Mouse (Mus musculus): ENCODE results near the gene Hapln1. TPM values are rescaled to one million over a fixed set of nuclear protein-coding genes. Genes with fewer than 3 reads are reported as not detected.

Gene Hapln1
- polyA plus RNA-seq, 1 experiment = 0.05 TPM

DNA sequence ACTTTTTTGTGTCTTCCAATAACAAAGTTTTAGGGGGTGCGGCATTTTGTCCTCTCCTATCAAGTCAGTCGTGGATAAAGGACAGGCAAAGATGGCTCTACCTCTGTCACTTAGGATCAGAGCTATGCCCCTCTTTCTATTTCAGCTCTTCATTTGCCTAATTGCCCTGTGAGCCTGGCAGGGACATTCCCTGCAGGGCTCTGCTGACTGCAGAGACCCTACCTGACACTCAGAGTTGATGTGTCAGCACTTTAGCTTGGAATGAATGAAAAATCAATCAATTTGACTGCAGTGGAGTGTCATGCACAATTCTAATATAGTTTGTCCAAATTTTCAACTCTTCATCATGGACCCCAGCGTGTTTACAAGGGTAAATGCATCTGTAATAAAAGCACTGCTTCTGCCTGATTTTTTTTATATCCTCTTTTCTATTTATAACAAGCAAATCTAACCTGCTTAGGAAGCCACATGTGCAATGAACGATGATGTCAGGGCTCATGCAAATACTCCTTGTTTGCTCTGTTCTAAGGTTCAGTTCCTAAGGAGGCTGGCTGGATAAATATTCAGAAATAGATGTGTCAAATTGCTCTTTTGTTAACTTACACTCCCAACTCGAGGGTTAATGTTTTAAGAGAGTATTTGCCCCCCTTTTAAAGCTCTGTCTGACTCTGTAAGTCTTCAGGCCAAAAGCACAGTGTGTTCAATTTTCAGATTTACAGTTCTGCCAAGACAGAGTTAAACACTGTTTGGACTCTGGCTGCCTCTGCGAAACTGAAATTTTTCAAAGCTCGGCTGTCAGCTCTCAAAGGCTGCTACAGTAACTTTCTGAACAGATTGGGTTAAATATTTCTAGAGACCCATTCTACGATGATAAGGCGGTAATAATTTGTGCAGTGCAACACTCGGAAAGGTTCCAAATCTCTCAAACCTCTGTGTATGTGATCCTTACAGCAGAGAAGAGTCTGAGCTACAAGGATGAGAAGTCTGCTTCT, 44.4 kb downstream of the Hapln1 start:
- TF ChIP-seq FOSL1 (IDR thresholded peaks at IDR 0.05; ENCODE audit: insufficient read depth, low read length, poor library complexity, severe bottlenecking) (no peak), MAX (IDR thresholded peaks at IDR 0.05) (no peak)
- Histone ChIP-seq H3ac (ENCODE audit: control insufficient read depth, insufficient read length, low read depth) (no peak overlapping the region), H3K27me3 (ENCODE audit: control insufficient read depth, insufficient read depth, insufficient read length) (no peaks in the 10 kb centered on the region), H3K79me3 (ENCODE audit: low read depth) (no peaks in the 10 kb centered on the region), H3K36me3 (ENCODE audit: control insufficient read depth, insufficient read depth) (no peaks in the 10 kb centered on the region), H3K79me2 (ENCODE audit: control insufficient read depth, insufficient read depth) (no peaks in the 10 kb centered on the region), H3K4me3 (ENCODE audit: insufficient read depth, poor library complexity, severe bottlenecking) (no peak overlapping the region)

DNA sequence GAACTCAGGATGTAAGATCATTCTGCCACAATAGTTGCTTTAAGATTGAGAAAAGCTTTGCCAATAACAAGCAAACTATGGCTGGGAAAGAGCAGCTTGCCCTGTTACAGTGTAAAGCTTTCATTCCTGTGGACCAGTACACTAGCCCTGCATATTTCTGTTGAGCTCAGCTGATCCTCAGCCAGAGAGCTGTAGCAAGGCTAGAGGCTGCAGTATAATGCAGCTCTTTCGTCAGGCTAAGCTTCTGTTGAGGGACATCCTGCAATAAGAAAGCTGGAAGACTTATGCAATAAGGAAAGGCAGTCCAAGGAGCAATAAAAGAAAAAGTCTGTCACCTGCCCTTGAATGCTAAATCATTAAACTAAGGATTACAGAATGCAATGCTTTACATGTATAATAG, 45.5 kb downstream of the Hapln1 start:
- H3K4me3 ChIP-seq (ENCODE audit: insufficient read depth, poor library complexity, severe bottlenecking) = no peak overlapping the region
- H3ac ChIP-seq (ENCODE audit: control insufficient read depth, insufficient read length, low read depth) = no peak overlapping the region
- no peak for TF ChIP-seq USF1 (IDR thresholded peaks at IDR 0.05; ENCODE audit: low read depth)
- no peaks in the 10 kb centered on the region for H3K27me3 ChIP-seq (ENCODE audit: control insufficient read depth, insufficient read depth, insufficient read length)
- no peaks in the 10 kb centered on the region for H3K79me3 ChIP-seq (ENCODE audit: low read depth)
- no peaks in the 10 kb centered on the region for H3K36me3 ChIP-seq (ENCODE audit: control insufficient read depth, insufficient read depth)
- H3K79me2 ChIP-seq (ENCODE audit: control insufficient read depth, insufficient read depth) = no peaks in the 10 kb centered on the region

DNA sequence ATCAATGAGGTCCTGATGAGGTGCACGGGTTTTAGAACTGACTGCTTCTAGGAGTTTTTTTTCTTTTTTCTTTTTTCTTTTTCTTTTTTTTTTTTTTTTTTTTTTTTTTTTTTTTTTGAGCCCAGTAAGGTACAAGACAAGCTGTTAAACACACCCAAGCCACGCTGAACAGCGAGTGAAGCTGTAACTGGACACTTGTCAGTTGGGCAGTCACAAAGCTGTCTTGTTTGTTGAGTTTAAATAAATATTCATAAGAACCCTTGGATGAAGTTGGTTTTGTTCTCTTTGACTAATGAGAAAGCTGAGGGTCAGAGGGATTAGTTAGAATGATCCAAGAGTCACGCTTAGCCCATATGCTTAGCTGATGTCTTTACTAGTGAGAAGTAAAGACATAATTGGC, 55.5 kb downstream of the Hapln1 start:
- Histone ChIP-seq H3K27me3 (ENCODE audit: control insufficient read depth, insufficient read depth, insufficient read length) (no peaks in the 10 kb centered on the region), H3K36me3 (ENCODE audit: control insufficient read depth, insufficient read depth) (no peaks in the 10 kb centered on the region), H3K79me3 (ENCODE audit: low read depth) (no peaks in the 10 kb centered on the region), H3K4me3 (ENCODE audit: insufficient read depth, poor library complexity, severe bottlenecking) (no peak overlapping the region), H3ac (ENCODE audit: control insufficient read depth, insufficient read length, low read depth) (no peak overlapping the region), H3K79me2 (ENCODE audit: control insufficient read depth, insufficient read depth) (no peaks in the 10 kb centered on the region)
- TF ChIP-seq USF1 (IDR thresholded peaks at IDR 0.05; ENCODE audit: low read depth) (no peak), MYOD1 (IDR thresholded peaks at IDR 0.05; ENCODE audit: control insufficient read depth, insufficient read length, low read depth) (no peak), CTCF (IDR thresholded peaks at IDR 0.05; ENCODE audit: control insufficient read depth, insufficient read depth, insufficient read length) (no peak), MYOG (IDR thresholded peaks at IDR 0.05; ENCODE audit: control insufficient read depth, extremely low read depth, insufficient read length) (no peak), FOSL1 (IDR thresholded peaks at IDR 0.05; ENCODE audit: insufficient read depth, low read length, poor library complexity, severe bottlenecking) (no peak), MAX (IDR thresholded peaks at IDR 0.05) (no peak), CEBPB (IDR thresholded peaks at IDR 0.05; ENCODE audit: low read depth) (no peak)

DNA sequence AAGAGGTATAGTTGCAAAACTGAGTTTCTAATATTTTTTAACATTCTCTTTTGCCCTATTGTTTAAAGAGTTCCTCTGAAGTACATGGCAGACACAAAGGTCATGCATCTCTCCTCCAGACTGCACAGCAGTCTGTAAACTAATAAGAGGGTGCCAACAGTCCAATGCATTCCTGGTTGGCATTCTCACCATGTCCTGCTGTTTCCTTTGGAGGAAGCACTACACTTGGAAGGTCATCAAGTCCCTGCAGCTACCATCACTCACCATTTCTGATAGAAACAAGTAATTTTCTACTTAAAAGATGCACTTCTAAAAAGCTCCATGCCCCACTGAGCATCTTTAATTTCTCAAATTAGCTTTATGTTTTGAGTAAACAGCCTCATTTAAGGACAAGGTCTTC, 57.8 kb downstream of the Hapln1 start:
- Histone ChIP-seq H3ac (ENCODE audit: control insufficient read depth, insufficient read length, low read depth) (no peak overlapping the region), H3K79me2 (ENCODE audit: control insufficient read depth, insufficient read depth) (no peaks in the 10 kb centered on the region), H3K36me3 (ENCODE audit: control insufficient read depth, insufficient read depth) (no peaks in the 10 kb centered on the region), H3K4me3 (ENCODE audit: insufficient read depth, poor library complexity, severe bottlenecking) (no peak overlapping the region), H3K27me3 (ENCODE audit: control insufficient read depth, insufficient read depth, insufficient read length) (no peaks in the 10 kb centered on the region), H3K79me3 (ENCODE audit: low read depth) (no peaks in the 10 kb centered on the region)
- TF ChIP-seq MYOG (IDR thresholded peaks at IDR 0.05; ENCODE audit: control insufficient read depth, extremely low read depth, insufficient read length) (no peak), USF1 (IDR thresholded peaks at IDR 0.05; ENCODE audit: low read depth) (no peak), MAX (IDR thresholded peaks at IDR 0.05) (no peak), CTCF (IDR thresholded peaks at IDR 0.05; ENCODE audit: control insufficient read depth, insufficient read depth, insufficient read length) (no peak), FOSL1 (IDR thresholded peaks at IDR 0.05; ENCODE audit: insufficient read depth, low read length, poor library complexity, severe bottlenecking) (no peak), MYOD1 (IDR thresholded peaks at IDR 0.05; ENCODE audit: control insufficient read depth, insufficient read length, low read depth) (no peak), CEBPB (IDR thresholded peaks at IDR 0.05; ENCODE audit: low read depth) (no peak)

DNA sequence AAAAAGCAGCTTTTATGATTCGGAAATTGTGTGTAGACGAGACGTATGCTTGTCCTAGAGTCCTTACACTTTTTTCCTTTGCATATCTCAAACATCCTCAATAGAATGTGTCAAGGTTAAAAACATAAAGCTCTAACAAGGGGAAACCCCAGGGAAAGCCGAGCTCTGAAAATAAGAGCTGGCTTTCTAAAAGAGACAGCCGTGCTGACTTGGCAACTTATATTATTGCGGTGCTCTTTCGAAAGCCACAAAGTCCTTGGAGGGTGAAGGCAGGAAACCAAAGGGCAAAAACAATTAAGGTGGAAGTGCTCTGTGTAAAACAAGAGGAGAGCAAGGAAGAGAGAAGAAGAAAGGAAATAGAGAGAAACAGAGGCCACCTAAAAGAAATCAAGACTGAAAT, 60.9 kb downstream of the Hapln1 start:
- no peaks in the 10 kb centered on the region for H3K36me3 ChIP-seq (ENCODE audit: control insufficient read depth, insufficient read depth)
- TF ChIP-seq MYOD1 (IDR thresholded peaks at IDR 0.05; ENCODE audit: control insufficient read depth, insufficient read length, low read depth) (no peak), MAX (IDR thresholded peaks at IDR 0.05) (no peak), USF1 (IDR thresholded peaks at IDR 0.05; ENCODE audit: low read depth) (no peak), CTCF (IDR thresholded peaks at IDR 0.05; ENCODE audit: control insufficient read depth, insufficient read depth, insufficient read length) (no peak), CEBPB (IDR thresholded peaks at IDR 0.05; ENCODE audit: low read depth) (no peak)
- H3ac ChIP-seq (ENCODE audit: control insufficient read depth, insufficient read length, low read depth) = no peak overlapping the region
- H3K79me2 ChIP-seq (ENCODE audit: control insufficient read depth, insufficient read depth) = no peaks in the 10 kb centered on the region
- no peaks in the 10 kb centered on the region for H3K27me3 ChIP-seq (ENCODE audit: control insufficient read depth, insufficient read depth, insufficient read length)
- H3K79me3 ChIP-seq (ENCODE audit: low read depth) = no peaks in the 10 kb centered on the region
- no peak overlapping the region for H3K4me3 ChIP-seq (ENCODE audit: insufficient read depth, poor library complexity, severe bottlenecking)

DNA sequence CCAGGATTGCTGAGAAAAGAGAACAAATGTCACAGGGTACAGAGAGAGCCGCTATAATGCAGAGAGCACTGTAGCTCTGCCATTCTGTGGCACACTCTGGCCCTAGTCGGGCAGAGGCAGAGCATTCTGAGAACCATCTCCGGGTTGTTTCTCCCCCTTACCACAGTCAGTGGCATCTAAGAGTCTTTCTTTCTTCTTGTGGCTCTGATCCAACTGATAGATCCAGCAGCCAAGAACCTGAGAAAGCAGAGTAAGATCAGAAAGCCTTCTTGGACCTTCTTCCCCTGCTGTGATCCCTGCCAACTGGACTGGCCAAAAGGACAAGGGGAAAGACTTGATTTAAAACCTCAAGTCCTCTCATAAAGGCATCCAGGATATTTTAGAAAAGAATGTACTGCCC, 63.7 kb downstream of the Hapln1 start:
- Histone ChIP-seq H3K79me3 (ENCODE audit: low read depth) (no peaks in the 10 kb centered on the region), H3K4me3 (ENCODE audit: insufficient read depth, poor library complexity, severe bottlenecking) (no peak overlapping the region), H3ac (ENCODE audit: control insufficient read depth, insufficient read length, low read depth) (no peak overlapping the region), H3K27me3 (ENCODE audit: control insufficient read depth, insufficient read depth, insufficient read length) (no peaks in the 10 kb centered on the region), H3K36me3 (ENCODE audit: control insufficient read depth, insufficient read depth) (no peaks in the 10 kb centered on the region), H3K79me2 (ENCODE audit: control insufficient read depth, insufficient read depth) (no peaks in the 10 kb centered on the region)
- TF ChIP-seq FOSL1 (IDR thresholded peaks at IDR 0.05; ENCODE audit: insufficient read depth, low read length, poor library complexity, severe bottlenecking) = no peak
- no peak for TF ChIP-seq MAX (IDR thresholded peaks at IDR 0.05)
- no peak for TF ChIP-seq CEBPB (IDR thresholded peaks at IDR 0.05; ENCODE audit: low read depth)
- TF ChIP-seq USF1 (IDR thresholded peaks at IDR 0.05; ENCODE audit: low read depth) = no peak
- no peak for TF ChIP-seq CTCF (IDR thresholded peaks at IDR 0.05; ENCODE audit: control insufficient read depth, insufficient read depth, insufficient read length)
- no peak for TF ChIP-seq MYOG (IDR thresholded peaks at IDR 0.05; ENCODE audit: control insufficient read depth, extremely low read depth, insufficient read length)
- no peak for TF ChIP-seq MYOD1 (IDR thresholded peaks at IDR 0.05; ENCODE audit: control insufficient read depth, insufficient read length, low read depth)
